Mouse (Mus musculus) heart, postnatal 25 days (tissue): ENCODE results near the gene Ggt1. TPM values are rescaled to one million over a fixed set of nuclear protein-coding genes. Genes with fewer than 3 reads are reported as not detected.
"Not testable (repeated sequence)": the region's sequence is repeated elsewhere in the genome, so short reads cannot be mapped to it uniquely, and the experiment has no call there.

Experiments used
- DNase-seq: peaks from one replicate; pipeline ENCODE4 v3.0.0; 2022; ENCODE audit warnings: low spot score
- intact Hi-C: fragments of 180-260 bp; cut with DNase I; formaldehyde crosslinking; loops from one replicate; pipeline ENCODE4 v1.15.1; 2025
- total RNA-seq, 2 experiments: library from RNA; stranded (reverse); gene quantifications; 2 replicates each; pipeline ENCODE4 v1.2.3; 2021

Ggt1 gene
- total RNA-seq, 2 experiments from 2014 or later = not detected

DNA sequence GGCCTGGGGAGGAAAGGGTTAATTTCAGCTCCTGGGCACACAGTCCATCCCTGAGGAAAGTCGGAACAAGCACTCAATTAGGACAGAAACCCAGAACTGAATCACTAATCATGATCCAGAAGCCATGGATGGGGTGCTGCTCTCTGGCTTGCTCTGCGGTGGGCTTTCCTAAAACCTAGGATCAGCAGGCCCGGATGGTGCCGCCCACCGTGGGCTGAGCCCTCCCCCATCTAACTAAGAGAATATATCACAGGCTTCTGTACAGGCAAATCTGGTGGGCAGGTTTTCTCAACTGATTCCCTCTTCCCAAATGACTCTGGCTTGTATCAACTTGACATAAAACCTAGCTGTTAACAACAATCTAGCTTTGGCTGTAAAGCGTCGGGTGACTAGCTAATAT, 13.5 kb upstream of the Ggt1 start:
- intact Hi-C loops = no loop called here
- DNase-seq = no peak

DNA sequence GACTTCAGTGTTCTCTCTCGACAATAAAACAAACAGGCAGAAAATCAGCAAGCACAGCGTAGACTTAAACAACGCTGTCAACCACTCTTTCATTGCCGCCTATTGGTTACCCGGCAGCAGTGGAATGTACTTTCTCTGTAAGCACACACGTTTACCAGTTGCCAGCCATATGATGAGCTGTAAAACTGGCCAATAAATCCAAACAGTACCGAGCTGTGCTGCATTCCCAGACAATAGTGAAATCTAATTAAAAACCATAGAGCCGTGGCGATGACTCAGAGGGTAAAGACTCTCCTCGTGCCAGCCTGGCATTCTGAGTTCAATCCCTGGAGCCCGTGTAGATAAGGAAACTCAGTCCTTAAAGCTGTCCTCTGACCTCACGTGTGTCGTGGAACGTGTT, 12.9 kb upstream of the Ggt1 start:
- intact Hi-C loops = no loop called here
- no peak for DNase-seq

GRCm38 (mm10) chr10:75549886-75550285, 11.5 kb upstream of the Ggt1 start:
- intact Hi-C loops = no loop called here
- no peak for DNase-seq

- DNase-seq = no peak
- intact Hi-C loops = no loop called here
These were observed 10.2 kb upstream of the Ggt1 start for GRCm38 (mm10) chr10:75551175-75551574.

DNA sequence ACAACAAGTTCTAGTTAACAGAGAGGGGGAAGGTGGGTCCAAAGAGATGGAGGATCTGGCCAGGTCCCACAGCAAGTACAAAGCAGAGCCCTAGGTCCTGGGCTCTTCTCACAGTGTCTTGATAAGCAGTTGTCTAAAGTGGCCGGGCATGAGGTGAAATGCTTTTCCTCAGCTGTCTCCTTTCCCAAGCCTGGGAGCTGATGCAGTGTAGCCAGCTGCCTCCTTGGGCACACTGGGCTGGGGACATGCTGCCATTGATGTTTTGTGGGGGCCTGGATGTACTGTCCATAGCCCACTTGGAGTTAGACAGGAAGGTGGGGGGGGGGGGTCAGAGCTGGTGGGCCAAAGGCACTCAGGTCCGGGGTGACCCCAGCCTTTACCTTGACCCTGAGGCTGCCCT, 9.3 kb upstream of the Ggt1 start:
- no peak for DNase-seq
- intact Hi-C loops = no loop called here

DNA sequence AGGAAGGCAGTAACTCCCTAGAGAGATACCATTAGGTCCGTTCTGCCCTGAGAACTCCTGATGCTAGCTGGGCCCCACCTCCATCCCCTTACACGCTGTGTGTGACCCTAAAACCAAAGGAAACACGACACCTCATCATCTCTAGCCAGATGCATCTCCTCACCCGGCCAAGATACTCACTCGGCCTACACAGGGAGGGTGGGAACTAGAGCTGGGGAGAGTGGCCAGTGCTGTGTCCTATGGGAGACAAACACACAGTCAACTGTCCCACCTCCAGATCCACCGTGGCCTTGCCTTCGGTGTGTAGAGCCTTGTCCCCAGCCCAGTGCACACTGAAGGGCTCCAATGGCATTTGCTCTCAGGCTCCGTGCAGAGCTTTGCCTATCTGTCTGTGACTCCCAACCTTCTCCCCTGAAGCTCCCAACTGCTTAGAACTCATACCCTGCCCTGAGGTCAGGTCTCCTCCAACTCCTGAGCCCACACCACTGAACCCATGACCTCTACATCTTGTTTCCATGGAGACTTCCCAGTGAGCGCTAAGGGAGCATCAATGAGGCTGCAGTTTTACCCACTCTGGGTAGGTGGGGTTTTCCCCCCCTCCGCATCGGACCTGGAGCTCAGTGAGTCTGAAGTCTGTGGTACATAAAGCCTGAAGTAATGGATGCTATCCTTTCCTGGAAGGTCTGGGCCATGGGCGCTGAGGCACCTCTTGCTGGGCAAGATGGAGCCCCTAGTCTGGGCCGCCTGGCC, 8.5 kb upstream of the Ggt1 start:
- DNase-seq = no peak
- intact Hi-C loops = no loop called here

- intact Hi-C loops = no loop called here
- no peak for DNase-seq
These were observed 7.3 kb upstream of the Ggt1 start for GRCm38 (mm10) chr10:75554090-75554489.

DNA sequence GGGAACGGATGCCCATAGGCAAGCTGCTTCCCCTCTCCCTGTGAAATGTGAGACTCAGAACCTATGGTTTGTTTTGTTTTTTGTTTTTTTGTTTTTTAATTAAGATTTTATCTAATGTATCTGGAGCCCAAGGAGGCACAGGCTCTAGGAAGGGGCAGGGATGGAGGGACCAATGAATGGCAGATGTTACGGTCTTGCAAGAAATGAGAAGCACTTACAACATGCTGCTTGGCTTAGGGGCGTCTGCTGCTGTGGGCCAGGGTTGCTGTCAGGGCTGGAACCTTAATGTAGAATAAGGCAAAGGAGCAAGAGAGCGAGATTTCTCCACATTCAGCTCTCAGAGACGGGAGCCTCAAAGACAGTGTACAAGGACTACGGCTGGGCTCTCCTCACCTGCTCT, 5.8 kb upstream of the Ggt1 start:
- DNase-seq = no peak
- intact Hi-C loops = no loop called here

DNA sequence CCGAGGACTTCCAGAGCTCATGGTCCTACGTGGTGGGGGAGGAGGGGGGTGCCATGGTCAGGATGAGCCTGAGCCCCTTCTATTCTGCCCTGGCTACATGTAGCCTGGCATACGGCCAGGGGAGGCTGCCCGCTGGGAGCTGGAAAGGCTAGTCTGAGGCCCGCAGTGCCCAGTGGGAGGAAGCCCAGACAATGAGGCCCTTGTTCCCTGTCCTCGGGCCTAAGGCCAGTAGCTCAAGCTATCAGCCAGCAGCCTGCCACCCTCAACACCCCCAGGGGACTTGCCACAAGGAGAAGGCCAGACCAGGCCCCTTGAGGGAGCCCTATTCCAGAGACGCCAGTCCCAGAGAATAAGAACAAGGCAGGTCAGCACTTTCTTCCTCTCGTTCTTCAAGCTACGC, 5.4 kb upstream of the Ggt1 start:
- DNase-seq = no peak
- intact Hi-C loops = no loop called here

DNA sequence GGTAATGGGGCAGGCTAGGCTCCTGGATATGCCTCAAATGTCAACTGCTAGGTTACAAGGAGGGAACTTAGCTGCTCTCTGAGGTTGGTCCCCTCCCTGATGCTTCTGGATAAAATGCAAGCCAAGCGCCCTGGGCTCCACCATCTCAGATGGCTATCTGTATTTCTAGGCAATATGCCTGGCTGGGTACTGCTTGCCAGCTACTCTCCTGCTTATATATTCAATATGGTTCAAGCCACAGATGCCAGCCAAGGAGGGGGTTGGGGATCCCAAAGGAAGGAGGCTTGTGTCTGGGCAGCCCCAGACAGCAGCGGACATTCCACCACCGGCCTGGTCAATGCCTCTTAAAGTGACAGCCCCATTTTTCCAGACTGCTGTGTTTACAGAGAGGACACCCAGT, 2.9 kb upstream of the Ggt1 start:
- intact Hi-C loops = no loop called here
- no peak for DNase-seq

DNA sequence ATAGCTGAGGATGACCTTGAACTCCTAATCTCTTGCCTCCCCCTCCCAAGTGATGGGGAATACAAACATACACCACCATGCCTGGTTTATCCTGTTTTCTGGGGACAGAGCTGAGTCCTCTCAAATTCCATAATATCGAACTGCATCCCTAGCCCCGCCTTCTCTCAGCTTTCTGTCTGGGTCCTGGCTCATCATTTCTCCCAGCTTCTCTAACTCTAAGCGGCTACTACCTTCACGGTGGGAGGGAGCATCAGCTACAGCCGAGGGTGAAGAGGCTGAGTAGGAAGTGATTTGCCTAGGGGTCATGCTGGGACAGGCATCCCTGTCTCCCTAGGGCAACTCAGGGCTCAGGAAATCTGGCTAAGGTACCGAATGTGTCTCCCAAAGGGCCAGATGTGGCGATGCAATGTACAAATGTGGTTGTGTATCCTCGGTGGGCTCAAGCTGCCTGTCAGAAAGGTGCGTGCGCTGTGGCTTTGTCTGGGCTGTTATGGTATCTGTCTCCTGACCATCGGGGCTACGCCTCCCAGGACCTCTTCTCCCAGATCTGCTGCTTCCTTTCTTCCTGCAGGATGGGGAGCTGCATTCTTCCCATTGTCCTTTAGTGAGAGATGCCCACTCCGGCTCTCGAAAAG, 2.2 kb upstream of the Ggt1 start:
- intact Hi-C loops = no loop called here
- DNase-seq = no peak

DNA sequence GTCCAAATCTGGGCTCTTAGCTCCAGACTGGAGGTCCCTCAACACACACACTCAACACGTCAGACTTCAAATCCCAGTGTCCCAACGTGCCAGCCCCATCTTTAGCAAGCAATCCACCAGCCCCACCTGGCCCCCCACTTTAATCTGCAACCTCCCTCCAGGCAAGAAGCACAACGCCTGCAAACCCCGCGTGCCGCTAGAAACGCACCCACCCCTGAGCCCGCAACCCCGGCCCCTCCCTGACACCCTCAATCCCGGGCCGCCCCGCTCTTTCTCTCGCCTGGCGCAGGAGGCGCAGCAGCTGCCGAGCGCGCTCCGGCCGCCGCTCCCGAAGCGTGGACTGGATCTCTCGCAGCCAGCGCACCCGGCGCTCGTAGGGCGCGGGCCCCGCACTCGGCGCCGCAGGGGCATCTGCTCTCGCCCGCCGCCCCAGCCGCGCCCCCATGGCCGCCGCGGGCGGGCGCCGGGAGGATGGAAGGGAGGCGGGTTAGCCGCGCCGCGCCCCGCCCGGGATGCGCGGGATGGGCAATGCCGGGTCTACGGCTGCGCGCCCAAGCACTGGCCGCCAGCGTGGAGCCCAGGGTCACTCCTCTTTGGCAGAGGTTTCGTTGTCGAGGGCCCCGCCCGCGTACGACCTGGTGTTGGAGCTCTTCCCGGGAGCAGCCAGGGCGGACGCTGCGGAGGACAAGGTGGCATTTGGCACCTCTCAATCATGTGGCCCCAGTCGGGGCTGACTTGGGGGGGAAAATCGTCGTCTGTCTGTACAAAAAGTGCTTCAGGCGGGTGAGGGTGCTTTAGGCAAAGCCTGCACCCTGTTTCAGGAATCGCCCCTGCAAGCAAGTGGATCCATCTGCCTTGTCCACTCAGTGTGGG, 1.5 kb upstream of the Ggt1 start, which contains the start of gene Lrrc75b:
TSS of gene Lrrc75b (minus strand) at position 655 of the 873 bp plus-strand sequence.
- peak; percentile 37 for DNase-seq
- intact Hi-C loops = no loop called here

DNA sequence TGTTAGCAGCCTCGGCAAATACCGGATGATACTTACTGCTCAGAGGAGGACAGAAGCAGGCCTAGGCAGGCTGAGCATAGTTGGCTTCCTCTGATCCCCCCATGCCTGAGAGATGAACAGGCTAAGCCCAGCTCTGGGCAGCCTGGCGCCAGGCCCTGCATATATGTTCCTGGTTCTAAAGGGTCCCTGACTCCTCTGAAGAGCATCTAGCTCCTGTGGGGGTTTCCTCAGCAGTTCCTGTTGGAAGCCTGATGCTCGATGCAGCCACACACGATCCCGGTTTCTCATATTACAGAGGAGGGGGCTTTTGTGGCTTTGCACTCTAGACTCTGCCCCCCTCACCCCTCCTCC, 880 bp upstream of the Ggt1 start:
- DNase-seq = no peak

GRCm38 (mm10) chr10:75562596-75562995, 1.2 kb downstream of the Ggt1 start:
- no peak for DNase-seq
- intact Hi-C loops = no loop called here

More for the DNA sequence above, 880 bp upstream of the Ggt1 start:
- intact Hi-C loops = no loop called here

DNA sequence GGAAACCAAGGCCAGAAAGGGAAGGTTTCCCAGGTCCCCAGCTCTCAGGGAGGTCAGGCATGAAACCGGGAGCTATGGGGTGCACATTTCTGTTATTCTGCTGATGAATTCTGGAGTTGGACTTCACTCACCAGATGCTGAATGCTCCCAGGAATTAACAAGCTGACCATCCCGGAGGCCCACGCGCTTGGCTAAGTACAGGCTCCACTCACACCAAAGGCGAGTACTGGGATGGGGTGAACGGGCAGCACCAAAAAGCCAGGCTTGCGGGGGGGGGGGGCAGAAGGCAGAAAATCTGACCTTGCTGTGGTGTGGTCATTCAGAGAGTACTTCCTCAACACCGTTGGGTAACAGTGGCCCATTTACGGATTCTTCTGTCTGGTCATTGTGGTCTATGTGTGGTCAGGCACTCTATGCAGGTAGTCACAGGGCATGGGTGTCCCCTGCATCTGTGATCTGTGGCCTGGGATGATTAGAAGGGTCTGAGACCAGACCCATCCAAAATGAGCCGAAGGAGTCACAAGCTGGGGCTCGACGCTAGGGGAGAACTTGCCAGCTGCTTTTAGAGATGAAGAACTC, 3.4 kb downstream of the Ggt1 start:
- no peak for DNase-seq
- intact Hi-C loops = no loop called here

- DNase-seq = no peak
- intact Hi-C loops = no loop called here
These were observed 4.0 kb downstream of the Ggt1 start for GRCm38 (mm10) chr10:75565436-75565835.

DNA sequence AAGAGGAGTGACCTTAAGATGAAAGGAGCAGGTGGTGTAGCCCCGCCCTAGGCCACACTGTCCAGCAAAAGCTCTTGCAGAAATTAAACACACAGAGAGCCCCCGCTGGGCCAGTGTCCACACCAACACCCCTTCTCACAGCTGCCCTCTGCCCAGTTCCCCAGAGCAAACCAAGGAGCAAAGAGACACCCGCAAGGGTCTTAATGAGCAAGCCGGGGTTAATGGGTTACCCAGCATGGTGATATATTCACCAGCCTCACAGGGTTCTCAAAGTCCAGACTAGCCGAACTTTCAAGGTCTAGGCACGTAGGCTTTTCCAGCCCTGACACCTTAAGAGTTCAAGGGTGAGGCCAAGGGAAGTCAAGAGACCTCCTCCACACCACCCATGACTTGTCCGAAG, 4.5 kb downstream of the Ggt1 start:
- no peak for DNase-seq
- intact Hi-C loops = no loop called here

DNA sequence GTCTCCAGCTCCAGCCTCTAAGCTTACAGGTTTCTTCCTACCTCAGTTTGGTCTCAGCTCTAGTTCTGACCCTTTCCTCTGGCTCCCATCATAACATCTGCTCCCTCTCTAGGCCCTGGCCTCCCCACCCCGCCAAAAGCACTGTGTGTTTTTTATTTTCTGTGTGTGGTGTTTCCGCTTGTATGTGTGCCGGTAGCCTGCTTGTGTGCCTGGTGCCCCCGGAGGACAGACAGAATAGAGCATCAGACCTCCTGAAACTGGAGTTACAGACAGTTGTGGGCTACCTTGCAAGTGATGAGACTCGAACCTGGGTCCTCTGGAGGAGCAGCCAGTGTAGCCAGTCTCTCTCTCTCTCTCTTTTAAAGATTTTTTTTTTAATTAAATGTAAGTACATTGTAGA, 4.9 kb downstream of the Ggt1 start:
- no peak for DNase-seq
- intact Hi-C loops = no loop called here

DNA sequence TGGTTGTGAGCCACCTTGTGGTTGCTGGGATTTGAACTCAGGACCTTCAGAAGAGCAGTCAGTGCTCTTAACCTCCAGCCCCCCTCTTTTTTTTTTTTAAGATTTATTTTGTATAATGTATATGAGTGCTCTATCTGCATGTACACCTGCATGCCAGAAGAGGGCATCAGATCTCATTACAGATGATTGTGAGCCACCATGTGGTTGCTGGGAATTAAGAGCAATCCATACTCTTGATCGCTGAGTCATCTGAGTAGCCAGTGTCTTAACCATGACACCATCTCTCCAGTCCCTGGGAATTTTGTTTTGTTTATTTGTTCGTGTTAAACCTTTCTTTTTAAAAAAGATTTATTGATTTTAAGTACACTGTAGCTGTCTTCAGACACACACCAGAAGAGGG, 5.4 kb downstream of the Ggt1 start:
- intact Hi-C loops, DNase-seq: not testable (repeated sequence)

GRCm38 (mm10) chr10:75568029-75568428, 6.6 kb downstream of the Ggt1 start:
- intact Hi-C loops = no loop called here
- no peak for DNase-seq

DNA sequence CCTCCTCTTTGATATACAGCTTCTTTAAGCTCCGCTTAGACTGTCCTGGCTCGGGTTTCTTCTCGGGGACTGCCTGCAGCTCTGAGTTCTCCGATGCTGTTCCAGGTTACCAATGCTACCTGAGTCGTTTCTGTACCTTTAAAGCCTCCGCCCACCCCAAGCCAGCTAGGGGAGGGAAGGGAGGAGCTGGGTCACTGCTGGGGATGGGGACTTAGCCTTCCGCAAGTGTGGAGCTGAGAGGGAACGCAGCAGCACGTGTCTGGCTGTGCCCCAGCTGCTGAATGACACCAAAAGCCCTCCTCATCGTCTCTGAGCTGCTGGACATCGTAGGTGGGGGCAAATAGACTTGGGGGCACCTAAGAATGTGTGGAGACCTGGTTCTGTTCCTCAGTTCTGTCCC, 7.0 kb downstream of the Ggt1 start:
- intact Hi-C loops = no loop called here
- no peak for DNase-seq
